Mouse (Mus musculus): Measurements from ENCODE around the gene Tlcd1. TPM values are rescaled to one million over a fixed set of nuclear protein-coding genes. Genes with fewer than 3 reads are reported as not detected.
"Not testable (repeated sequence)": the region's sequence is repeated elsewhere in the genome, so short reads cannot be mapped to it uniquely, and the experiment has no call there.

Gene Tlcd1
- 7.4 and 7.6 TPM in 2 replicates for polyA plus RNA-seq (2015; fragmentation: Nextera tagmentation; extraction: Ambion mirVana)

DNA sequence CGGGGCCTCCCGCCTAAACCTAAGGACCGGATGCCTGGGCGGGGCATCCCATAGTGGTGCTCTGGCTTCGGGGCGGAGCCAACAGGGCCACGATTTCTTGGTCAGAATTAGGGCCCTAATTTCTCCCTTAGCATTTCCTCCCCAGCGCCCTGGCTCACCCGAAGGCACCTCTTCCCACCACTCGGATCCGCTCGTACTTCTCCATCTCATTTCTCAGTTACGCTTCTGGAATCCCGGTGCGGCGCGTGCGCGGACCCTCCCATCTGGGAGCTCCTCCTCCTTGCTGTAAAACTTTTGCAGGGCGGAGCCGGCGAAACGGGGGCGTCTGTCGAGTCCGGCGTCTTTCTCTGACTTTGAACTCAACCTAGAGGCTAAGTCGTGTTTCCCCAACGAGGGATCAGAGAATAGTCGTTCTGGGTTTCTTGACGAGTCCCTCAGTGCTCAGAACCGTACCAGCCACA, at the start of gene Tlcd1, which contains the start of gene Nek8:
Tlcd1 (plus strand) TSS at position 310 of the 461 bp plus-strand sequence.
Nek8 (minus strand) TSS at position 274 of the 461 bp plus-strand sequence.
- no peaks in the 10 kb centered on the region for H3K27me3 ChIP-seq (replicated peaks)
- under 1% methylated on average over 32 of the region's 32 CpGs for WGBS
- peak within 1 kb of the TSS; percentile 34 for H3K9ac ChIP-seq
- peak; percentile 41 for ATAC-seq (replicated peaks)
- peaks cover 17% of the 10 kb centered on the region for H3K36me3 ChIP-seq (replicated peaks)
- H3K4me3 ChIP-seq, result peak within 1 kb of the TSS; percentile 59
- no peaks in the 10 kb centered on the region for H3K9me3 ChIP-seq
- H3K27ac ChIP-seq, result peak within 1 kb of the TSS; percentile 79
- peak within 1 kb of the TSS; percentile 76 for H3K4me2 ChIP-seq
- H3K4me1 ChIP-seq, result peaks cover 42% of the 10 kb centered on the region

DNA sequence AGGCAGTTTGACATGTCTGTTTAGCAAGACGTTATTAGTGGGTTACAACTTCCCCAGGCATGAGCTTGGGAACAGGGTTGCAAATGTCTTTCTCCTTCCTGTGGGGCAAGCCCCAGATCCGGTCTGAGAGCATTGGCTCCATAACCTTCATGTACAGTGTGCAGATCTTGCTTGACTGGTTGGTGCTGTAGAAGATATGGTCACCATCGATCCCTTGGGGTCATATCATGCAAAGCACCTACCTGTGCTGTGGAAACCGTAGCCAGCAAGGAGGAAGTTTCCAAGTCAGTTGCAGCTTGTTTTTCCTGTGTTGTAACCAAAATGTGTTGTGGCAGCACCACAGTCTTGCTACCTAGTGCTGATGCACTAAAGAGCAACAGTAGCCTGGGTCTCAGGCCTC, 49.8 kb upstream of the Tlcd1 start:
- H3K27ac ChIP-seq, result no peak overlapping the region
- WGBS, result 89% methylated on average over 4 of the region's 4 CpGs
- no peak overlapping the region for H3K4me3 ChIP-seq
- H3K4me2 ChIP-seq, result no peak overlapping the region
- H3K9ac ChIP-seq, result no peak overlapping the region
- no peaks in the 10 kb centered on the region for H3K9me3 ChIP-seq
- ATAC-seq (replicated peaks), result no peak
- H3K4me1 ChIP-seq, result peaks cover 5% of the 10 kb centered on the region
- H3K27me3 ChIP-seq (replicated peaks), result no peaks in the 10 kb centered on the region
- no peaks in the 10 kb centered on the region for H3K36me3 ChIP-seq (replicated peaks)

DNA sequence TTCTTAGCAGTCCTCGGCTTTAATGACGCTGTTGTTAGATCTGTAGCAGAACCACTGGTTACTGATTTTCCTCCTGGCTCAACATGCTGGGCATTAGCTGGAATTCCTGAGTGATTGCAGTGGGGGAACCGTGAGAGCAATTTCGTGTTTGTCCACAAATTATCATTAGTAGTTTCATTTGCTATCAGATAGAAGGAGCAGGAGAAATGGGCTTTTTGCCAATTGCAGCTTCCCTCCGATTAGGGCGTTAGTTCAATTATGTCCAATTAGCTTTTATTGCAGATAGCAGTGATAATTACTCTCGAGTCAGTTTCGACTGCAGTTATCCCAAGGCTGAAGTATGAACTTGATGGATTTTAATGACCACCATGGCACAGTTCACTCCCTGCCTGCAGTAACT, 47.1 kb upstream of the Tlcd1 start:
- 72% methylated on average over 8 of the region's 8 CpGs for WGBS
- Histone ChIP-seq H3K4me2 (no peak overlapping the region), H3K4me3 (no peak overlapping the region), H3K27ac (no peak overlapping the region), H3K9me3 (no peaks in the 10 kb centered on the region), H3K36me3 (replicated peaks) (no peaks in the 10 kb centered on the region), H3K4me1 (peaks cover 5% of the 10 kb centered on the region), H3K27me3 (replicated peaks) (no peaks in the 10 kb centered on the region), H3K9ac (no peak overlapping the region)
- ATAC-seq (replicated peaks), result no peak

DNA sequence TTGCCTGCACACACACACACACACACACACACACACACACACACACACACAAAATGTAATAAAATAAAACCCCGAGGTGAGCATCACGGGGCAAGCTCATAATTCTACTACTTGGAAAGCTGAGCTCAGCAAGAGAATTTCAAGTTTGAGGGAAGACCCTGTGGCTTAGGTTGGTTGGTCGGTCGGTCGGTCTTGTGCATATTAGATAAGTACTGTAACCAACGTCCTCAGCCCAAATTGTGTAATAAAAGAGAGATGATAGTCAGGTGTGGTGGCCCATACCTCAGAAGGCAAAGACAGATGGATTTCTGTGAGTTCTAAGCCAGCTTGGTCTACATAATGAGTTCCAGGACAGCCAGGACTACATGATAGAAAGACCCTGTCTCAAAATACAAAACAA, 42.6 kb upstream of the Tlcd1 start:
- Histone ChIP-seq H3K27ac (no peak overlapping the region), H3K27me3 (replicated peaks) (no peaks in the 10 kb centered on the region), H3K9ac (no peak overlapping the region), H3K36me3 (replicated peaks) (no peaks in the 10 kb centered on the region), H3K4me1 (no peaks in the 10 kb centered on the region), H3K4me3 (no peak overlapping the region), H3K9me3 (no peaks in the 10 kb centered on the region), H3K4me2 (no peak overlapping the region)
- ATAC-seq (replicated peaks), result no peak
- WGBS, result 97% methylated on average over 6 of the region's 6 CpGs

DNA sequence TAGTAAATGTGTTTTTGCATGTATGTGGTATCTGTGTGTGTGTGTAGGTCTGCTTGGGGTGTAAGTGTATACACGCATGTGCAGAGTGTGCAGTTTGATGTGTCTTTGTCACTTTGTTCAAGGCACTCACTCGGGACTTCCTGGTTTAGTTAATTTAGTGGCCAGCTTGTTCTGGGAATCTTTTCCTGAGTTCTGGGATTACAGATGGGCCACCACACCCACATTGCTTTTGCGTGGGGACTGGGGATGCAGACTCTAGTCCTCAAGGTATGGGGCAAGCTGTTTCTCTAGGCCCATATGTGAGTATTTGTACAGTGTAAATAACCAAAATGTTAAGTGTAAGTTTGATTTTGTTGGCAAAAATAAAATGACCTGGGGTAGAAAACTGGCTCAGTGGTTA, 42.2 kb upstream of the Tlcd1 start:
- no peak overlapping the region for H3K9ac ChIP-seq
- no peak for ATAC-seq (replicated peaks)
- H3K9me3 ChIP-seq, result no peaks in the 10 kb centered on the region

DNA sequence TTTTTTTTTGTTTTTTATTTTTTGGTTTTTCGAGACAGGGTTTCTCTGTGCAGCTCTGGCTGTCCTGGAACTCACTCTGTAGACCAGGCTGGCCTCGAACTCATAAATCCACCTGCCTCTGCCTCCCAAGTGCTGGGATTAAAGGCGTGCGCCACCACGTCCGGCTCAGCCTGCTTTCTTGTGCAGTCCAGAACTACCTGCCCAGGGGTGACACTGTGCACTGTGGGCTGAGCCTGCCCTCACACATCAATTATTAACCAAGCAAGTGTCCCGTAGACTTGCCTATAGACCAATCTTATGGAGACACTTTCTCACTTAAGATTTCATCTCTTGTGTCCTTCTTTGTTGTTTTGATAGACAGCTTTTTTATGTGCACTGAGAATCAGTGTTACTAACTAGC, 41.2 kb upstream of the Tlcd1 start:
- not testable (repeated sequence) for H3K9ac ChIP-seq; H3K4me3 ChIP-seq; H3K9me3 ChIP-seq; ATAC-seq (replicated peaks); H3K4me1 ChIP-seq; H3K36me3 ChIP-seq (replicated peaks); H3K27me3 ChIP-seq (replicated peaks); H3K4me2 ChIP-seq; H3K27ac ChIP-seq
- 92% methylated on average over 7 of the region's 7 CpGs for WGBS

More for the DNA sequence above, 42.2 kb upstream of the Tlcd1 start:
- Histone ChIP-seq H3K36me3 (replicated peaks) (no peaks in the 10 kb centered on the region), H3K27me3 (replicated peaks) (no peaks in the 10 kb centered on the region), H3K4me2 (no peak overlapping the region), H3K4me3 (no peak overlapping the region), H3K27ac (no peak overlapping the region), H3K4me1 (no peaks in the 10 kb centered on the region)
- 91% methylated on average over 3 of the region's 3 CpGs for WGBS

DNA sequence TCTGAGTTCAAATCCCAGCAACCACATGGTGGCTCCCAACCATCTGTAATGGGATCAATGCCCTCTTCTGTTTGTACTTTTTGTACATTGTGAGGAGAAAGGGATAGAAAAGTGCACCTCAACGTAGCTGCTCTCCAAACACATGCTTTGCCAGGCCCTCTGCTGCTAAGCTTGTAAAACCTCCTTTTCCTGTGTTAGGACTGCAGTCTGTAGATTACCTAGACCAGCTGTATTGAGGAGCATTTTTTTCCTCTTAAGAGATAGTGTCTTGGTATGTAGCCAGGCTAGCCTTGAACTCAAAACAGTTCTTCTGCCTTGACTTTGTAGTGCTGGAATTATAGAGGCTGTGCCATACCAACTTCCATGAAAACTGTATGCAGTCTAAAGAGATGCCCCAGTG, 40.4 kb upstream of the Tlcd1 start:
- H3K4me2 ChIP-seq, result no peak overlapping the region
- 92% methylated on average over 1 of the region's 1 CpGs for WGBS
- H3K27ac ChIP-seq, result no peak overlapping the region
- H3K9ac ChIP-seq, result no peak overlapping the region
- no peaks in the 10 kb centered on the region for H3K27me3 ChIP-seq (replicated peaks)
- H3K4me3 ChIP-seq, result no peak overlapping the region
- no peaks in the 10 kb centered on the region for H3K36me3 ChIP-seq (replicated peaks)
- no peak for ATAC-seq (replicated peaks)
- H3K4me1 ChIP-seq, result no peaks in the 10 kb centered on the region
- no peaks in the 10 kb centered on the region for H3K9me3 ChIP-seq

DNA sequence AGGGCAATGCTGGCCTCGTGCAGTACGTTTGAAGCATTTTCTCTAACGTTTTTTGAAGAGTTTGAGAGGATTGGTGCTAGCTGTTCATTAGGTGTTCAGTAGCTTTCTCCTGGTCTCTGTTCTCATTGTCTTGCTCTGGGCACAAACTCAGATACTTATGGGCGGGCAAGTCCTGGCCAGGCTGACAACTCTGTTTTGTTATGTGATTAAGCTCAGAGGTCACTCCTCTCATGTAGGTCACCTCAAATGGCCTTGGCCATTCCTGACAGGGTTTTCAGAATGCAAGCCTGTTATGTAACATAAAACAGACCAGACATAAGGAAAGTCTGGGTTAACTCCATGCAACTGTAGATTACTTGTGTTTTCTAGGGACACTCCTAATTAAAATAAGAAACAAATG, 38.9 kb upstream of the Tlcd1 start:
- H3K4me3 ChIP-seq, result no peak overlapping the region
- ATAC-seq (replicated peaks), result no peak
- 74% methylated on average over 4 of the region's 4 CpGs for WGBS
- no peak overlapping the region for H3K4me2 ChIP-seq
- no peaks in the 10 kb centered on the region for H3K27me3 ChIP-seq (replicated peaks)
- no peak overlapping the region for H3K27ac ChIP-seq
- no peaks in the 10 kb centered on the region for H3K9me3 ChIP-seq
- H3K9ac ChIP-seq, result no peak overlapping the region
- no peaks in the 10 kb centered on the region for H3K36me3 ChIP-seq (replicated peaks)
- H3K4me1 ChIP-seq, result no peaks in the 10 kb centered on the region

DNA sequence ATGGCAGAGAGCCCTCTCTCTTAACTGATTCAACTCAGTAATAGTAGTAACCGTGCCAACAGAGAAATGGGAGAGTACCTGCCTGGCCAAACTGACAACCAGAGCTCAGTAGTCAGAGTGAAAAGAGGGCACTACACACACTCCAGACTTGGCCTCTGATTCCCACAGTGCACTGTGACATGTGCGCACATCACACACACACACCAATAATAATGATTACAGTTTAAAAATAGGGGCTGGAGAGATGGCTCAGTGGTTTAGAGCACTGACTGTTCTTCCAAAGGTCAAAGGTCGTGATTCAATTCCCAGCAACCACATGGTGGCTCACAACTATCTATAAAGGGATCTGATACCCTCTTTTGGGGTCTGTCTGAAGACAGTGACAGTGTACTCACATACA, 38.5 kb upstream of the Tlcd1 start:
- H3K36me3 ChIP-seq (replicated peaks), result no peaks in the 10 kb centered on the region
- no peaks in the 10 kb centered on the region for H3K9me3 ChIP-seq
- H3K9ac ChIP-seq, result no peak overlapping the region
- ATAC-seq (replicated peaks), result no peak
- H3K4me2 ChIP-seq, result no peak overlapping the region
- 90% methylated on average over 3 of the region's 3 CpGs for WGBS
- H3K27ac ChIP-seq, result no peak overlapping the region
- H3K4me1 ChIP-seq, result no peaks in the 10 kb centered on the region
- no peaks in the 10 kb centered on the region for H3K27me3 ChIP-seq (replicated peaks)
- H3K4me3 ChIP-seq, result no peak overlapping the region

DNA sequence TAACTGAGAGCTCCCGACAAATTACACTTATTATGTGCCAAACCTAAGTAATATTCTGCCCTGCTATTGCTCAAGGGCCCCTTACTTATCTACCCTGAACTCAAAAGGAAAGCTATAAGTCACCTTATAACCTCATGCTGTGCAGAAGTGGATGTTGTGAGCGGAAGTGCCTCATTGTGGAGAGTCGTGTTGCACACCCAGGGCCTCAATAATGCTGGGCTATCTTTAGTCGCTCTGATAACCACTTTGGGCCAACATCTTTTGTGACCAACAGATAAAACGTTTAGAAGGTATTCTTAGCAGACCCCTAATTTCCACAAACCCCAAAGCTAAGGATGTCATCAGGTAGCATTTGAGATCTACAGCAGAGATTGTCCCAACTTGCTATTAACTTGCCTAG, 35.8 kb upstream of the Tlcd1 start:
- no peak for ATAC-seq (replicated peaks)
- no peak overlapping the region for H3K4me2 ChIP-seq
- WGBS, result 87% methylated on average over 5 of the region's 5 CpGs

DNA sequence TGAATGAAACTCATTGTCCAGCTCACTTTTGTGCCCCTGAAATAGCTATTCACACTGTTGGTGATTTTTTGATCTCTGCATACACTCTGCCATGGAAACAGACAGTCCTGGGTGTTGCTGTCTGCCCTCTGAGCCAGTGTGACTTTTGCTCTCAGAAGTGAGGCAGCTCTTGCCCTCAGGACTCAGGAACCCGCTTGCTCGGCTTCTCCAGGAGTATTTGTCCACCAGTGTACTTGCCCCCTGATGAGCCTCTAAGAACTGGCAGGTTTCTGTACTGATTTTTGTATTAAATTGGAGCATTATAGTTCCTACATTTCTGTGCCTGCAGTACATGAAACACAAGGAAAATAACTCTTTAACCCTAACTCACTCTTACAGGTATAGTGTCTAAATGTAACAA, 33.0 kb upstream of the Tlcd1 start:
- no peaks in the 10 kb centered on the region for H3K27me3 ChIP-seq (replicated peaks)
- no peak overlapping the region for H3K4me3 ChIP-seq
- H3K9ac ChIP-seq, result no peak overlapping the region
- H3K9me3 ChIP-seq, result no peaks in the 10 kb centered on the region
- no peaks in the 10 kb centered on the region for H3K4me1 ChIP-seq
- WGBS, result 78% methylated on average over 2 of the region's 2 CpGs
- H3K4me2 ChIP-seq, result no peak overlapping the region
- H3K27ac ChIP-seq, result no peak overlapping the region
- peaks cover 8% of the 10 kb centered on the region; the same call in 1 of the 2 replicates for H3K36me3 ChIP-seq (replicated peaks)
- ATAC-seq (replicated peaks), result no peak

More for the DNA sequence above, 35.8 kb upstream of the Tlcd1 start:
- Histone ChIP-seq H3K9me3 (no peaks in the 10 kb centered on the region), H3K36me3 (replicated peaks) (peaks cover 7% of the 10 kb centered on the region; the same call in 1 of the 2 replicates), H3K4me1 (no peaks in the 10 kb centered on the region), H3K9ac (no peak overlapping the region), H3K27me3 (replicated peaks) (no peaks in the 10 kb centered on the region), H3K27ac (no peak overlapping the region), H3K4me3 (no peak overlapping the region)

DNA sequence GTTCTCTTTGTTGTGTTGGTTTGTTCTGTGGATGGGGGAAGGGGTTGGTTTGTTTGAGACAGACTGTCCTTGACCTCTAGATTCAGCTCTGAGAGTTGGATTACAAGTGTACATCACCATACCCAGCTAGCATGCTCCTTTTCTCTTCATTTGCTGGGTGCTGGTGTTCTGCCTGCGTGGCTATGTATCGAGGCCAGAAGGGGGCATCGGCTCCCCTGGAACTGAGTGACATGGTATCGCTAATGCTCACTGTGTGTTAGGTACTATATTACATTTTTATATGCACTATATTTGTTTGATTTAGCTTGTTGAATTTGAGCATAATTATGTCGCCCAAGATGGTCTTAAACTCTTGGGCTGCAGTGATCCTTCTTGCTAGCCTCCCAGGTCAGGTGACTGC, 30.3 kb upstream of the Tlcd1 start:
- Histone ChIP-seq H3K36me3 (replicated peaks) (peaks cover 12% of the 10 kb centered on the region; the same call in 1 of the 2 replicates), H3K9ac (no peak overlapping the region), H3K9me3 (no peaks in the 10 kb centered on the region), H3K4me3 (no peak overlapping the region), H3K4me1 (no peaks in the 10 kb centered on the region), H3K27ac (no peak overlapping the region), H3K4me2 (no peak overlapping the region), H3K27me3 (replicated peaks) (no peaks in the 10 kb centered on the region)
- ATAC-seq (replicated peaks), result no peak
- WGBS, result 91% methylated on average over 5 of the region's 5 CpGs

DNA sequence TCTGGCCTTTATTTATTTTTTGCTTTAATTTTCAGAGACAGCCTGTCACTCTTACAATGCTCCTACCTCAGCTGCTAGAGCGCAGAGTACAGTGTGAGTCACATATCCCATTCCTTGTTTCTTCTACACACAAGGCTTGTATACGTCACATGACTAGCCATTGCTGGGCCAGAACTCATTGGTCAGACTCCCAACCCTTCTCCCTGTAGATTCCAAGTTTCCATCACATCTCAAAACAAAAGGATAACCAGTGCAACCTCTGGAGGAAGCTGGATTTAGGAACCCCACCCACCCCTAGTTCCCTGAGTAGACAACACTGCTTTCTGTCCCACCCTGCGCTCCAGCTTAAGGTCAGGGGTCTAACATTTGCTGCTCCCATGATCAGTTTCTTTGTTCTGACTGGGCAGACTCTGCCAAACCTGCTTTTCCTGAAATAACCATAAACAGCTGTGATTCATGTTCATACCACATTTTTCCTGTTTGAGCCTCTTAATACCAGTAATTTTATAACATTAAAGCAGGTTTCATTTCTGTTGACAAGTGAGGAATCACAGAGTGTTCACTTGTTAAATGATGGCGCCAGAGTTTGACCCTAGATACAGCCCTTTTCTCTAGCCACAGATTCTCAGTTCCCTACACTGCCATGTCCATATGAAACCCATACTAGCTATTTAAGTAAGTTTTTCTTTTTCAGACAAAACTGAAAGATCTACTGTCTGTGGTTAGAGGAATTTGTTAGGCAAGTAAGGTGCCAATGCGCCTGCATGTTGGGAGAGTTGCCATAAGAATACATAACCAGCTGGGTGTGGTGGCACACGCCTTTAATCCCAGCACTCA, 29.6 kb upstream of the Tlcd1 start:
- 95% methylated on average over 6 of the region's 6 CpGs for WGBS

More for the DNA sequence above, 29.6 kb upstream of the Tlcd1 start:
- Histone ChIP-seq H3K9ac (no peak overlapping the region), H3K27ac (no peak overlapping the region), H3K4me3 (no peak overlapping the region), H3K4me2 (no peak overlapping the region), H3K4me1 (no peaks in the 10 kb centered on the region), H3K9me3 (no peaks in the 10 kb centered on the region), H3K27me3 (replicated peaks) (no peaks in the 10 kb centered on the region), H3K36me3 (replicated peaks) (peaks cover 12% of the 10 kb centered on the region; the same call in 1 of the 2 replicates)
- no peak for ATAC-seq (replicated peaks)
